Mouse (Mus musculus) spleen, adult 2 months (tissue): Measurements from ENCODE around the gene Ptges3l.

Experiments
- CTCF ChIP-seq: fragments of 200-500 bp; IDR thresholded peaks from 2 replicates; pipeline ENCODE4 v1.5.1; 2011; ENCODE audit warnings: mild to moderate bottlenecking, inconsistent platforms; ENCODE audit not compliant: insufficient read depth, insufficient read length, insufficient replicate concordance; ENCODE audit errors: extremely low read depth
- POLR2A ChIP-seq: fragments of 200-500 bp; IDR thresholded peaks from 2 replicates; pipeline ENCODE4 v1.6.1; 2011; ENCODE audit warnings: low read depth, low read length, inconsistent platforms

GRCm38 (mm10) chr11:101454702-101455101 is 29.6 kb upstream of the Ptges3l start:
- TF ChIP-seq CTCF (no peak), POLR2A (no peak)
